Mouse (Mus musculus) kidney, adult 18-20 months (tissue): ENCODE results near the gene Ctps2.

Experiments
- DNase-seq: peaks from one replicate; pipeline ENCODE4 v3.0.0; 2021

Ctps2 gene

DNA sequence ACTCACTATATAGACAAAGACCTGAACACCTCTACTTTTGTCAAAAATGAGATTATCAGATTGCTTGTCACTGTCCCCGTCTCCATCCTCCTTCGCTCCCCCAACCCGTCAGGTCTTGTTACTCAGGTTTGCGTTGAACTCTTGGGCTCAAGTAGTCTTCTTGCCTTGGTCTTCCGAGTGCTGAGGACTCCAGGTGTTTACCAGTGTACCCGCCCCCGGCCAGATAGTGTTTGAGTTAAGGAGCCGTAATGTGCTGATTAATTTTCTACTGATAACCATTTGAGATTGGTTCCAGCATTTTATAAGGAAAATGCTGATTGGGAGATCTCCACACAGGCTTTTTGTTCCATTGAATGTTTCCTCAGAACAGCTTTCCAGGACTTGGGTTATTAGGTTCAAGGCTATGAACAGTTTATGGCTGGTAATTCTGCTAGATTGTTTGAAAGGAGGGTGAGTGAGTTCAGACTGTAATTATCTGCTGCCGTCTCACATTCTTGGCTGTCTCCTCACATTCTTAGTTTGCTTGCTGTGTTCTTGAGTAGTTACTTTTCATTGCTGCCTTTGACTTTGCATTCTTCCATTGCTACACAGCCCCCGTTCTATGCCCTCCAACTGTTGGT, 85.9 kb downstream of the Ctps2 start:
- no peak for DNase-seq

- no peak for DNase-seq
These were observed 90.4 kb downstream of the Ctps2 start for GRCm38 (mm10) chrX:162991396-162991795.

- no peak for DNase-seq
These were observed 91.1 kb downstream of the Ctps2 start for GRCm38 (mm10) chrX:162992121-162992520.

DNA sequence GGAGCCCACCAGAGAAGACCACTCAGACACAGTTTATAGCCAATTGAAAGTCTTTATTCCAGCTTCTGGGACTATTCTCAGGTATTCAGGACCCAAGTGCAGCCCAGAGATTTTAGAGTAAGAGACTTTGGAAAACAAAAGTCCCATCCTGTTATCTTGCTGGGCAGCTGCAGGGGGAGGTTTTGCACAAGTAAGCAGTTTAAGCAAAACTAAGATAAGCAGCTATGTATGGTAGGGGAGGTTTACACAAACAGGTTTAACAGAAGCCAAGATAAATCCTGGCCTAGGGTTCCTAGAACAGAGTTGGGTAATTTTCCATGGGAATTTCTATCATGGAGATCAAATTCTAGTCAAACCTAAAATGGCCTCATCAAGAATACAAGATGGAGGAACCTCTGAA, 126.8 kb downstream of the Ctps2 start:
- no peak for DNase-seq

GRCm38 (mm10) chrX:163038767-163039166, 137.7 kb downstream of the Ctps2 start:
- no peak for DNase-seq

DNA sequence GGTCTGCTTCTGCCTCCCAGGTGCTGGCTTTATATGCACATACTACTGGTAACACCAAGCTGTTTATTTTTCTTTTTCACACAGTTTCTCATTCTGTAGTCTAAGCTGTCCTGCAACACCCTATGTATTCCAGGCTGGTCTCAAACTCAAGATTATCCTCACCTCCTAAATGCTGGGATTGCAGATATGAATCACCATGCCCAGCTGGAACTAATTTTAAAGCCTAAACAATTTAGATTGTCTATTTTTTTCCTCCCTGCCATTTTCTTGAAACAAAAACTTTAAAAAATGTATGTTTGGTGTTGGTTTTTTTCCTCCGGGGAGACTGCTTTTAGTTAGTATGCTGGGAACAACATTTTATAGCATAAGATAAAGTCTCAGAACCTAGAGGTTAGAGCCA, 141.7 kb downstream of the Ctps2 start:
- no peak for DNase-seq

DNA sequence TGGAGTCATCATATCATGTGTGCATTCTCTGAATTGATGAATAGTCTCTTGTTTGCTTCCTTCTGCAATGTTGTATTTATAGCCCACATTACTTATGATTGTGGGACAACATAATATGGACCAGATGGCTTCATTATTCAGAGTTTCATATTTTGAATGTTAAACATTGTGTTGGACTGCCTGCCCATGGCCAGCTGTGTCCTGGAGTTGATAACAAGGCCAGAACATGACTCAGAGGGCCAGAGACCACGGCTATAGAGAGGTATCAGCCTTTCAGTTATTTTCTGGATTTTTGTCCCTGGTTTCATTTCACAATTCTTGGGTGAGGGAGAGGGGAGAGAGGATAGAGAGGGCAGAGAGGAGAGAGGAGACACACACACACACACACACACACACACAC, 162.9 kb downstream of the Ctps2 start:
- DNase-seq: no peak
